8 mouse cellular contexts compared by ENCODE assay signal in genomic region chr11:114668301-114668710, GRCm38 (mm10). TPM values are rescaled to one million over a fixed set of nuclear protein-coding genes. Genes with fewer than 3 reads are reported as not detected.
DNase-seq lines count a peak whose midpoint lies in the region; ATAC-seq lines count a peak whose summit lies in the region.

Rpl38 (plus strand) TSS chr11:114668524.

- H3K9ac ChIP-seq in heart, embryonic 12.5 days = peak within 1 kb of the TSS; percentile 95
- peak within 1 kb of the TSS; percentile 96 for H3K9ac ChIP-seq in kidney, embryonic 16.5 days (replicated peaks; ENCODE audit: low read length)

- H3K4me2 ChIP-seq in heart, embryonic 12.5 days = peak within 1 kb of the TSS; percentile 95
- peak within 1 kb of the TSS; percentile 95 for H3K4me2 ChIP-seq in kidney, embryonic 16.5 days (replicated peaks; ENCODE audit: low read depth, low read length)

- peaks cover 33% of the 10 kb centered on the region for H3K36me3 ChIP-seq in heart, embryonic 12.5 days
- H3K36me3 ChIP-seq in kidney, embryonic 16.5 days (ENCODE audit: insufficient read depth, low read length) = peaks cover 30% of the 10 kb centered on the region

- peak within 1 kb of the TSS; percentile 32 for H3K27ac ChIP-seq in brown adipose tissue, adult 24 weeks (replicated peaks; ENCODE audit: low read depth, low read length)
- H3K27ac ChIP-seq in heart, embryonic 12.5 days (ENCODE audit: poor library complexity, severe bottlenecking) = peak within 1 kb of the TSS; percentile 91
- H3K27ac ChIP-seq in kidney, embryonic 16.5 days (ENCODE audit: low read length) = peak within 1 kb of the TSS; percentile 94

- peaks cover 32% of the 10 kb centered on the region for H3K27me3 ChIP-seq in heart, embryonic 12.5 days (replicated peaks)
- H3K27me3 ChIP-seq in kidney, embryonic 16.5 days (ENCODE audit: insufficient read depth, low read length) = 0 out of 2 replicates have a peak, but pooled peaks cover 16% of the 10 kb centered on the region

- 1% methylated on average over 21 of the region's 21 CpGs for WGBS in heart, embryonic 12.5 days
- under 1% methylated on average over 17 of the region's 21 CpGs for WGBS in kidney, embryonic 16.5 days

- H3K9me3 ChIP-seq in heart, embryonic 12.5 days (replicated peaks) = no peaks in the 10 kb centered on the region
- H3K9me3 ChIP-seq in kidney, embryonic 16.5 days (ENCODE audit: low read length) = no peaks in the 10 kb centered on the region

- H3K4me1 ChIP-seq in brown adipose tissue, adult 24 weeks (ENCODE audit: control insufficient read depth, insufficient read depth, insufficient read length, low read length) = peaks cover 8% of the 10 kb centered on the region; the same call in 1 of the 2 replicates
- peaks cover 18% of the 10 kb centered on the region for H3K4me1 ChIP-seq in heart, embryonic 12.5 days (replicated peaks)
- H3K4me1 ChIP-seq in kidney, embryonic 16.5 days (ENCODE audit: insufficient read depth, low read length) = peaks cover 16% of the 10 kb centered on the region

- ATAC-seq in erythroid progenitor cell, adult 5-6 weeks (replicated peaks; ENCODE audit: low FRiP score, poor library complexity, severe bottlenecking) = peak; percentile 86
- peak; percentile 82 for ATAC-seq in heart, embryonic 12.5 days (ENCODE audit: insufficient number of reproducible peaks, low FRiP score)
- peak; percentile 85 for ATAC-seq in kidney, embryonic 16.5 days (ENCODE audit: low FRiP score, low TSS enrichment)

- DNase-seq in CD4-positive, CD25-positive, alpha-beta regulatory T cell, adult 2 months (ENCODE audit: low read depth, low spot score) = peak; percentile 97
- DNase-seq in liver = peak; percentile 90
- peak; percentile 77 to 86 for DNase-seq in monocyte, adult 2 months (ENCODE audit: low read depth in 1 of 2, low spot score in 2 of 2)
- peak; percentile 82 to 91 for DNase-seq in spleen, postnatal 14 days (ENCODE audit: low spot score in 2 of 2)

- H3K4me3 ChIP-seq in brown adipose tissue, adult 24 weeks (ENCODE audit: insufficient read depth, low read depth, low read length) = peak within 1 kb of the TSS; percentile 83
- H3K4me3 ChIP-seq in heart, embryonic 12.5 days = peak within 1 kb of the TSS; percentile 85
- H3K4me3 ChIP-seq in kidney, embryonic 16.5 days (ENCODE audit: low read length) = peak within 1 kb of the TSS; percentile 89

RNA-seq across cellular contexts. Expression of gene Rpl38, which starts in this region (rescaled TPM):
- 1,001 and 1,648 TPM in 2 replicates for polyA plus RNA-seq in brown adipose tissue, adult 24 weeks (2012; ENCODE audit: insufficient read depth, insufficient read length, missing spikeins)
- 369 and 378 TPM in 2 replicates for total RNA-seq in erythroid progenitor cell, adult 5-6 weeks (2015; ENCODE audit: low replicate concordance)
- total RNA-seq in erythroid progenitor cell, adult 5-6 weeks (2017; ENCODE audit: low replicate concordance) = 367 and 731 TPM in 2 replicates
- polyA plus RNA-seq in heart, embryonic 12.5 days (2016; fragmentation: Nextera tagmentation; extraction: Ambion mirVana) = 785 and 816 TPM in 2 replicates
- polyA plus RNA-seq in kidney, embryonic 16.5 days (2015; fragmentation: Nextera tagmentation; extraction: Ambion mirVana) = 802 and 841 TPM in 2 replicates

Comparison
In these comparisons a context has a peak if more than half of its experiments do, and no peak if none do; other contexts are left out.
1. Peak in every context shown above with its lines: DNase-seq, ATAC-seq, H3K4me3 ChIP-seq and H3K27ac ChIP-seq.
2. H3K27ac ChIP-seq: peak in every context shown above with its lines; median percentile 94 in kidney, embryonic 16.5 days; 91 in heart, embryonic 12.5 days; 32 in brown adipose tissue, adult 24 weeks.